Mouse (Mus musculus): ENCODE data around the gene Map3k5. TPM values are rescaled to one million over a fixed set of nuclear protein-coding genes. Genes with fewer than 3 reads are reported as not detected.

Gene Map3k5
- polyA plus RNA-seq, 2 experiments from 2014 or later = 13.6 to 14.5 TPM

DNA sequence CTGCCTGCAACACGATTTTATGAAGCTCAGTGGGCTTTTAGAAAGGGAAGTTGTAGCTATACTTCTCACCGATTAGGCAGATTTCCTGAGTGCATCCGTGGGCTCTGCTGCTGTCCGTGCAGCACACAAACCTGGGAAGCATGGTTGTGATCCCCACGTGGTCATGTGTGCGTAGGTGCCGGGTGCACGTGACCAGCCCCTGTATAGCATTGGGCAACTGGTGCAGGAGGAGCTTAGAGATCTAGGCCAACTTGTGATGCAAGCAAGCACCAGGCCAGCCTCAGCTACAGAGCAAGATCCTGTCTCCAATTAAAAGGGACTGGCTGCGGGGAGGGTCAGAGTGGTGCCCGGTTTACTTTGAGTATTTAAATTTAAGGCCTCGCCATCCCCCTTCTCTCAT lies 232.5 kb downstream of the Map3k5 start:
- no peak for ATAC-seq

DNA sequence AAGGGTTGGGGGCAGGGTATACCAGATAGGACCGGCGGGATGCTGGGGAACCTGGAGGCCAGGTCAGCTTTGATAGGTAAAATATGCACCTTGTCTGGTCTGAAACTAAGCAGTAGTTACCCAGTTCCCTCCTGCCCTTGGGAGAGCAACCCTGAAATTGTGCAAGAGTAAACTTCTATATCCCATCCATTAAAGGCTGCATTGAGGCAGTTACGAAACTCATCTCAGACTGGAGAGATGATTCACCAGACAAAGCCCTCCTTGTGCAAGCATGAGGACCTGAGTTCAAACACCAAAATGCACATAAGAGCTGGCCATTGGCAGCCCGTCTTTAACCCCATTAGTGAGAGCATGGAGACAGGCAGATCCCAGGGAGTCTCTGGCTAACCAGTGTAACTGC lies 233.2 kb downstream of the Map3k5 start:
- ATAC-seq = no peak

DNA sequence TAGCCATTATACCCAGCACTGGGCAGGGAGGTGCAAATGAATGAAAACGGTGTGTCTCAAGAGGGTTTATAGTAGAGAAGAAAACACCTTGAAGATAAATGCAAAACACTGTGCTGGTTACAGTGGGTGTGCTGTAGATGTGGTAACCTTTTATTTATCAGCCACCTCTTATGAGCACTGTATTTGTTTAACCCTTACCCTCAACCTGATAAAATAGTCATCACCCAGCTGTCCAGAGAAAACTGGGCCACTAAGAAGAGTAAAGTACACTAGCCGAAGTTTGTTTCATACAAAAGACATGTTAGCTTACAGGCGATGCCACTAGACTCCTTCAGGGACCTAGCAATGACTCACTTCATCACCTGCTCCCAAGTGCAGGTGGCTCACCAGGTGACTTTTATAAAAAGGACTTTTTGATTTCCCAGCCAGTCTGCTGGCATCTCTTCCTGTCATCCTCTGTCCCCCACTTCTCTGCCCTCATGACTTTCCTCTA lies 235.0 kb downstream of the Map3k5 start:
- no peak for ATAC-seq

DNA sequence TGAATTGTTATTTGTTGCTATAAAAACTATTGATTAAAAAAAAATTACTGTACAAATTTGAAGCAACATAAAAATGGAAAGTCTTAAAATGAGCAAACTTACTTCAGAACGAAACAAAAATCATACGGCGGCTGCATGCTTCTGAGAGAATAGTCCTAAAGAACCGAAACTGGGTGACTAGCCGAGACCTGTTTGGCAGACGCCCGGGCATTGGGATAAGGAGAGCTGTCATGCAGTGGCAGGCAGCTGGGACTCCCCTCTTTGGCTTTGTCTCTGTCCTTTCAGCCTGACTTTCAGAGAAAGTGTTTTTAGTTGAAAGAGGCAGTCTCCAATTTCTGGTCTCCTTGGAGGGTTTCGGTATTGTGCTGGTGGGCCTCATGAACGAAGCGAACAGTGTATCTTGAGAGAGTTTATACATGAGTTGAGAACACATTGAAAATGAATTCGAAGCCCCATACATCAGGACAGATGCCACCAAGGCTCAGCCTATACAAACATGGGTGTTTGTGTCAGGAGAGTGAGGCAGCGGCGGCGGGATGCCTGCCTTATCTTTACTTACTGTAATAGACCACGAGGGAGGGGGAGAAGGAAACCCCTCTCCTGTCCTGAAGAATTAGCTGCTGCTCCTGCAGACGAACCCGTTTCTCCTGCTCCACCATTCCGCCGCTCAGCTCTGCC lies 235.8 kb downstream of the Map3k5 start:
- no peak for ATAC-seq

DNA sequence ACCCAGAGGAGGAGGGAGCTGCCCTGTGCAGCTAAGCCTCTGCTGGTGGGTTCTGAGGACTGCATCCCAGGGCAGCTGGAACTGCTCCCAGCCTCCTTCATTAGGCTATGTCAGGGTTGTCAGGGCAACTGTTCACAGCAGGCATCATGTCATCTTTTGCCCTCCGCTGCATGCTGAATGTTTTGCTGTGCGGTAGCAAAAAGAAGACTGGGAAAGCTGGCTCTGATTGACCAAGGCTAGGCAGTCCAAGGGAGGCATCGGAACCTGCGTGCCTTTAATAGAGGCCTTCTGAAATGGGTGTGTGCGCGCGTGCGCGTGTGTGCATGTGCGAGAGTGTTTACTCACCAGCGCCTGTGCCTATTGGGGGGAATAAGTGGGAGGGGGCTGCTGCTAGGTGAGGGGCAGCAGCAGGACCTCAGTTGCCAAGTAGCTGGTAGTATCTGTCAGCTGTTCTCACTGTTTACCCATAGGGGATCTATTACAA lies 236.4 kb downstream of the Map3k5 start:
- ATAC-seq = no peak

DNA sequence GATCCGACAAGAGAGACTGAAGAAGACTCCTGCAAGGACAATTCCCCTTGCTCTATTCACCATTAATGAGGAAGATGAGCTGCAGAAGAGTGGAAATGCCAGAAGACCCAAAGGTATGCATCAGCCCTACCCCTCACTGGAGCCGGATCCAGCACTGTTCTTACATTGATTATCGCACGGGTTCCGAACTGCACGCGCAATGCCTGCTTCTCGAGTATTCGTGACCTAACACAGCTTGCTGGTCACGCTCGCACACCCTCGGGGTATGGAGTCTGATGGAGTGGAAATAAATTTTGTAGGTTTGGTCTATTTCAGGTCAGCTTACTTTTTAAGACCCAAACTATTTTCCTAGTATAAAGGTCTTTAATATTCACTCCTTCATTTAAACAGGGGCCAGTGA lies 236.9 kb downstream of the Map3k5 start:
- ATAC-seq = no peak

DNA sequence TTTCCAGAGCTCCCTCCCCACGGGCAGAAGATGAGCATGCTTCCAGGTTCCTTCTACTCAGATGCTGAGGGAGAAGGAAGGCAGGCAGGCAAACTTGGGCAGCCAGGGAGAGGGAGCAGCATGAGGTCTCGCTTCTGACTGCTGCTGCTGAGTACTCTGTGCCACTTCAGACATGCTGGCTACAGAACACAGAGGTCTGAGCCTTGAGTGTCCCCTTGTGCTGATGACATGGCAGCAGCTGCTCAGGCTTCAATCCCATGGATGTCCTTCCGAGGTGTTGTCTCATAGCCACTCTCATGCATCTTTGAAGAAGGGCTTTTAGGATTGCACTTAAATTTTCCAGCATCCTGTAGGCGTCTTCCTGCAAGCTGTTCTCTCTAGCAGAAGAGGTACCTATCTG lies 237.5 kb downstream of the Map3k5 start:
- no peak for ATAC-seq

DNA sequence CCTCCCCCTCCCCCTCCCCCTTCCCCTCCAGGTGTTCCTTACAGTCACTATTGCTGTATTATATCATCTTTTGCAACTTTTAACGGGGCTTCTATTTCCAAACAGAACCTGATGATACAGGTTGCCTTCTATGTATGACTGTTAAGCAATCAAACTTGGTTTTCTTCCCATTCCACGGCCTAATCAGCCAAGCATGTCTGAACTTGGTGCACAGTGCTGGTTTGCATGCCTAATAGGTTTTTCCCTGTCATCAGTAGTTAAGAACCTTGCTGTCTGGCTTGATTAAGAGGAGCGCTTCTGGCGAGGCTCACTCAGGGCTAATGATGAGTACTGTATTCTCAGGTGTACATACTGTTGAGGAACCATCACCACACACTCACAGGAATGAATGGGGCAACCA lies 239.5 kb downstream of the Map3k5 start:
- ATAC-seq = no peak

DNA sequence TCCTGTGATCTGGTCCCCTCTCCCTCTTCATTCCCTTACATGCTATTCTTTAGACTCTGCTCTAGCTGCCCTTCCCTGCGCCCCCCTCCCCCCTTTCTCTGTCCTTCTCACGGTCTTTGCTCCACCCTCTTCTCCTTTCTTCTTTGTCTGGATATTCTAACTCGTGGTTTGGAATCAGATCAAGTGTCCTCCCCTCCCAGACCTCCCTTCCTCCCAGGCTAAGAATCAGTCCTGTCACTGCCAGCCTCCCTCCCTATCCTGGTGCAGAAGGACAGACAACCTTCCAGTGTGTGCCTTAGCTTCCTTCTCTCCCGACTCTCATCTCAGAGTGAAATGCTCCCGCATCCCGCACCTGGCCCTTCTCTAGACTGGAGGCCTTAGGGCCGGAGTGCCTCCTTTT lies 241.8 kb downstream of the Map3k5 start:
- ATAC-seq = no peak

DNA sequence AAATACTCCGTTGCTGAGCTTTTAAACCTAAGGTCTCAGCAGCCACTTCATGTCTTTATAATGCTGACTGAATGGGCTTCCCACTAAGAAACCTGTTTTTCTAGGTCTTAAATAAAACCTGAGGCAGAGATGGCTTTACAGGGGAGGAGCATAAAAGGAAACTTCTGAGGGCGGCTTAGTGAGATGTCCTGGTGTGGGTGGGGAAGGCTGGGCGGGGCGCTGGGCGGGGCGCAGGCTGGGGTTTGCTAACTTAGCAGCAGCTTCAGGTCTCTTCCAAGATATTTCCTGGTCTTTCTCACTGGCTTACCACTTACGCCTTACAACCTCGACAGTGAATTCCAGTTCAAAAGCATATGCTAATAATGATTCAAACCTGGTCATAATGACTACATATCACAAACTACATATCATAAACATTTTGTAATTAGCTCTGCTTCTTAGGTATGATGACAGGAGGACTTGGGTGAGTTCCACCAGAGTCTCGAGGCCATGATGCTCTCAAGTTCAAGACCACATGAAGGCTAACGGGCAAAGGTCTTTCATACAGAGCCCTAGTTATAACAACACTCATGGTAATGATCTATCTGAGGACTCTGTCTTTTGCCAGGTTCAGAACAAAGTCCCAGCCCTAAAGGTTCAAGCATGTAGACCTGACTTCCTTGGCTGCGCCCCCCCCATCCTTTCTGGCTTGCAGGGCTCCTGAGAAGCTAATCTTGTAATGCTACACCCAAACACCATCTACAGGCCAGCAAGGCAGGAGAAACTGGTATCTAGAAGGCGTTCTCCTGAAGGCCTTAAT lies 244.7 kb downstream of the Map3k5 start:
- no peak for ATAC-seq

DNA sequence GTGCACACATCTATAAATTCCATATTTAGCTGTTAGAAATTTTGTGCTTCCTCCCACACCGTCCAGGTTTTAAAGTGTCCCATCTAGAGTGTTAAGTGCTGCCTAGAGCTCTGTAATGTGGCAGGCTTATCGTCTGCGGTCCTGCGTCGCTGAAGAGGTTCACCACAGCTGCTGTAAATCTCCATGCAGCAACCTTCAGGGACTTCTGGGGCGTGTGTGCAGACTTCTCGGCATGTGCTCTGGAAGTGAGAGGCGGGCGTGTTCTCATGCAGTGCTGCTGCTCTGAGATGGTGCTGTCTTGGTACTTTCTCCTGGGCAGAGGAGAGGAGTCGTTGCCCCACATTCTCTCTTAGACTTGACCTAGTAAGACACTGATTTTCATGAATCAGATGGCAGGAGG lies 246.9 kb downstream of the Map3k5 start:
- ATAC-seq = no peak

DNA sequence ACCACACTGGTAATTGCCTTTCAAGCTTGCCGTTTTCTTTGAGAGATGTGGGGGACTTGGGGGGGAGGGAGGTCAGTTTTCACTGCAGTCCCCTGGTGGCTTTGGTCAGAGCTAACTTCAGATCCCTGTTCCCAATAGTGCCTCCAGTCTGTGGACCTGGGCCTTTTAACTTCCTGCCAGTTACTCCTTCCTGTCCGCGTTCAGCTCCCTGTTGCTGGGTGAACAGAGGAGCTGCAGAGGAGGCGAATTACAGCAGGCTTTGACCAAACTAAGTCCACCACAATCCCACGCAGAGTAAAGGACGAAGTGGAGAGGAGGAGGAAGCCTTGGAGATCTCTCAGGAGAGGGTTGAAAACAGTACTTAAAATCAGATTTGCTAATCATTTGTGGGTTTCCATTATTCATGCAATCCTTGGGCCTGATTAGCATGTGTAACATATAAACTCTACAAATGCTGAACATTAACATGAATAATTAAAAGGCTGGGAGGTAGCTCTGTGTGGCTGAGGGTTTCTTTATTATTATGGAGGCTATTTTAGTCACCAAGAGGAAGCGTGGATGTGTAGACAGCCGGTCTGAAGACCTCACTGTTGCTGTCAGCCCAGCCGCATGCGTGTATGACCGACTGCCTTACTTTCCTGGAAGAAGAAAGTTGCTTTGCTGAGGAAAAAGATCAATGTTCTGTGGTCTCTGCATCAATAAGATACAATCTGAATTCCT lies 247.6 kb downstream of the Map3k5 start:
- no peak for ATAC-seq

DNA sequence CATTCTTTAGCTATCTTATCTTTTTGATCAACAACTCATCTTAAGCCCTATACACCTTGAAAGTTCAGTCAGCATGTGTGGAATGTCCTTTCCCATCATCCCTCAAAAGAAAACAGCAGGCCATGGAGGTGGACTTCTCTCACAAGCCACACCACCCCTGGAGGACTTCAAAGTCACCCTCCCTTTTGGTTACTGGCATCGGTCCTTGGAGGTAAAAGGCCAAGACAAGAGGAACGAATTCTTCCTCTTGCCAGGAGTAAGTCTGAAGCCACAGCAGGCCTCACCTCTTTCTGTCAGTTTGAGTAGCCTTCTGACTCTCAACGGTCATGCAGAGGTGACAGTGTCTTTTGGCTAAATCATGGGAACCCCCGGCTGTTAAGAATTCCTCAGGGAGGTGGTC lies 250.1 kb downstream of the Map3k5 start:
- no peak for ATAC-seq

DNA sequence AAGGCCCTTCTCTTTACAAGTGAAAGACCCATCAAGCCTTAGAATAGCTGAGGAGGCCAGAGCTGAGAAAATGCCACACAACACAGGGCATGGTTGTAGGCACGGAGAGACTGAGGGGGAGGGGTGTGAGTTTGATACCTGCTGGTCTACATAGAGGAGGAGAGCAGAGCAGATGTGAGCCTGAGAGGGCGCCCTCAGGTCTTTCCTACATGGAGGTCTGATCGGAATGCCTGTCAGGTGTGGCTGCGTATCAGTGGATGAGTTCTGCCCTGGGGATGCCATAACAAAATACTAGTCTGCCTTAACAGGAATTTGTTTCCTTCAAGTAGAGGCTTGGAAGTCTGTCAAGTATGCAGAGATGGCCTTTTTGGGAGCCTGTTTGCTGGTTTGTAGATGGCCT lies 251.0 kb downstream of the Map3k5 start:
- ATAC-seq = no peak

DNA sequence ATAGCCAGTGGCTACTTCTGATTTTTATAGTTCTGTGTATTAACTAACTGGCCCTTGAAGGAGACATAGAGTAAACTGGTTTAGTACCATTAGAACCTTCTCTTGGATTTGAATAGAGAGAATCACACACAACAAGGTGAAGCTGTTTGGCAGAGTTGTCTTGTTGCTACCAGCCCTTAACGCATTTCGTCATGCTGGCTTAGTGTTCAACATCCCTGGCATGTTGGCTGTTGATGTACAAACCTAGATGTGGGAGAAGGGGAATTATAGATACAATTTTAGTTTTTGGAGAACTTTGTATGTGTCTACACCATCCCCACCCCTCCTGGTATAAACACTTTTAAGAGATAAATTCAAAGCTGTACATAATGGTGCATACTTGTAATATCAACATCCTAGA lies 251.5 kb downstream of the Map3k5 start:
- no peak for ATAC-seq

DNA sequence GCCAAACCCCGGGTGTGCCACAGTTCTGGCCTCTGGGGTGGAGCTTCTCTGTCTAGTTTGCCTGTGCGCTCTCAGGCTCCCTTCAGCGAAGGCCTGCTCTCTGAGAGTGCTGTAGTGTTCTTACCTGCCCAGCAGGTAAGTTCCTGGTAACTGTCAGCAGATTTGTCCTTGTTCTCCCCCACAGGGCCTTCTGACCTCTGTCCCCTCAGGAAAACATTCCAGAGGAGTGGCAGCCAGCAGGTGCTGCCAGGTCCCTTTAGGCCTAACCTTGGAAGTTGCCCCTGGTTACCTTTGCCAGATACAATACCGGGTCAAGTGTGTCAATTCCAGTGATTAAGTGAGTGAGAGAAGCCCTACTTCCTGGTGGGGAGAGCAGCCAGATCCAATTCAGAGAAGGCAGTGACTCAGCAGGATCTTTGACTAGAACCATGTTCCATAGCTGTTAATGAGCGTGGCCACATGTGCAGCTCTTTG lies 252.6 kb downstream of the Map3k5 start:
- no peak for ATAC-seq

DNA sequence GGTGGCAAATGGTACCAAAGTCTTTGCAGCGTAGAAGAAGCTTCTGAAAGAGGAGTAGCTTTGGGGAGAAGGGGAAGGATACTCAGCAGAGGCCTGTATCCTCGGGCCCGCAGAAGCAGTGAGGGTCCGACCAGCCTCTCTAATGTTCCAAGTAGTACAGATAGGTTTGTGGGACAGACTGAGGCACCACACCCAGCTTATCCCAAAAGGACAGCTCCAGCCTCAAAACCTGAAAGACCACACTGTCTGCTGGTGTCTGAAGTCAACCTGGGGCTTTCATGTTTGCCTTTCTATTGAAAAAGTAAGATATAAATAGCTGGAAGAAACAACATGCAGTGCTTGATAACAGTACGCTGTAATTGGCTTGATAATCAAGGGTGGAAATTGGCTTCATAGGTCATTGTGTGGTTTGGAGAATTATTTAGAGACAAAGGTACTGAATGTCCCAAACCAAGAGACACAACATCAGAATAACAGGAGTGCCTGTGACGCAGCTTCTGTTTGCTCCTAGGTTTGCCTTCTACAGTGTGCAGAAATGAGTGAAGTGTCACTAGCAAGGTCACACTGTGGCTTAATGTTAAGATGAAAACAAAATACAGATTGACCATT lies 256.0 kb downstream of the Map3k5 start:
- no peak for ATAC-seq

Other genes starting within 250 kb of the Map3k5 start
- not detected for gene Il20ra, start 221.9 kb upstream of the Map3k5 start, polyA plus RNA-seq (2017; shearing (Covaris generic))
- not detected for gene Slc35d3, start 83.0 kb upstream of the Map3k5 start, polyA plus RNA-seq (2017; shearing (Covaris generic))
- 1 to 10 TPM; 3.0 to 5.1 TPM for gene Pex7, start 26.8 kb upstream of the Map3k5 start, polyA plus RNA-seq (2017; shearing (Covaris generic))
- gene Map7, start 214.0 kb downstream of the Map3k5 start, polyA plus RNA-seq (2017; shearing (Covaris generic)) = 1 to 10 TPM; 5.0 to 5.9 TPM